ENCODE assay signal across 8 mouse cellular contexts in the genomic region with DNA sequence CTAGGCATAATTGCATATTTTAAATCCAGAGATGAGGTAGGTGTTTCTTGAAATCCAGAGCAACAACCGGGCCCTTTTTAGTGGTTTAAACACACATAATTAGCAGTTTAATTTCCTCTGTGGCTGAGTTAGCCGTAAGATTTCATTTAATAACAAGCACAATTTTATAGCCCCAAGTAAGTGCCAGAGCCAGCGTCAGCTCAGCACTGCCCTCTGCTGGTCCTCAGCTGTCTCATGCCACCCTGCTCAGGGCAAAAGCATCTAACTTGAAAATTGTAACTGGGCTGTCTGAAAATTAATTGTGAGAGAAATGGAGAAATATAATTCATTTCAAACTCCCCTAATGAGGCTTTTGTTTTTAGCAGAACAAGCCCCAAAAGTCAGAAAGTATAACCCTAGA.
DNase-seq lines count a peak whose midpoint lies in the region; ATAC-seq lines count a peak whose summit lies in the region.

No protein-coding gene starts in this region.

- DNase-seq in CD4-positive helper T cell, adult 2 months (ENCODE audit: low read depth, low spot score): peak; percentile 41
- DNase-seq in T-cell, adult 2 months (ENCODE audit: low spot score): peak; percentile 4
- peak; percentile 79 for DNase-seq in layer of hippocampus, adult 11-12 months (ENCODE audit: low spot score)
- DNase-seq in lung, postnatal 14 days: peak; percentile 81
- peak; percentile 84 for DNase-seq in right cerebral cortex, postnatal 14 days

- ATAC-seq in common myeloid progenitor, adult 5-6 weeks (replicated peaks; ENCODE audit: low read depth, poor library complexity, severe bottlenecking): peak; percentile 89
- ATAC-seq in granulocyte monocyte progenitor cell, adult 5-6 weeks (replicated peaks; ENCODE audit: poor library complexity, severe bottlenecking): peak; percentile 78
- no peak for ATAC-seq in monocyte, adult 5-6 weeks (replicated peaks; ENCODE audit: insufficient number of reproducible peaks, low FRiP score, low TSS enrichment, poor library complexity, severe bottlenecking)

Comparison
In these comparisons a context has a peak if more than half of its experiments do, and no peak if none do; other contexts are left out.
1. DNase-seq: peak in every context shown above with its lines; median percentile 84 in right cerebral cortex, postnatal 14 days; 81 in lung, postnatal 14 days; 79 in layer of hippocampus, adult 11-12 months; 41 in CD4-positive helper T cell, adult 2 months; 4 in T-cell, adult 2 months.